In the genomic region with DNA sequence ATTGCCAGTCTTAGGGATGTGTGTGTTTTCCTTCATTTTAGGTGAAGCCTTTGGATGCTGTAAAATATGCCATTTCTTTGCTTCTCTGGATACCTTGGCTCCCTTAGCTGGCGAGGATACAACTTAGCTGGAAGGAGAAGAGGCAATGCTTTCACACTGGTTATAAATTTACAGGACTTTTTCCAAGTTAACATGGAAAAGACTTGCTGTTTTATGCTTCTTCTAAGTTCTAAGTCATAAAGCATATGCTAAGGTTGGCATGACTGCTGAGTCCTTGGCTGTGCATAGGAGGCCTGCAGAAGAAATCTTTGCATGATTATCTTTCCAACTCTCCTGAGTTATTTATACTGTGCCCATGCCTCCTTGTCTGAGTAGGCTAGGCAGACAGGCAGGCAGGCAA, we compare ENCODE assay signal across 17 mouse cellular contexts. TPM values are rescaled to one million over a fixed set of nuclear protein-coding genes. Genes with fewer than 3 reads are reported as not detected.
A peak's percentile ranks its signal among the peaks of the same experiment; 100 is the strongest.
DNase-seq lines count a peak whose midpoint lies in the region; ATAC-seq and TF ChIP-seq lines count a peak whose summit lies in the region.
"Had no signal": no experiment of that assay in that cellular context is flagged by ENCODE, and none has a peak within 500 bp of the region (broad histone marks: within the 10 kb centered on the region; RNA-seq: fewer than 3 reads in every experiment).

No protein-coding gene starts in this region.

- WGBS in intestine, embryonic 15.5 days: 82% methylated on average over 1 of the region's 1 CpGs

- H3K9ac ChIP-seq in intestine, embryonic 15.5 days: no peak overlapping the region
- H3K9ac ChIP-seq: hindbrain, embryonic 12.5 days; limb, embryonic 12.5 days; lung, embryonic 14.5 days; neural tube, embryonic 12.5 days had no signal

- no peak for ATAC-seq in intestine, embryonic 15.5 days
- ATAC-seq: activated CD4-positive, CD25-positive, alpha-beta regulatory T cell, adult 4 months; intestine, embryonic 16.5 days; midbrain, embryonic 16.5 days had no signal

- no peaks in the 10 kb centered on the region for H3K27me3 ChIP-seq in intestine, embryonic 15.5 days (replicated peaks)
- H3K27me3 ChIP-seq: hindbrain, embryonic 12.5 days; limb, embryonic 12.5 days; neural tube, embryonic 12.5 days had no signal

- peak; percentile 18 for DNase-seq in gastrocnemius, postnatal 25 days
- DNase-seq in gastrocnemius, adult 18-20 months (ENCODE audit: low spot score): no peak
- DNase-seq in brain, adult 2 months (ENCODE audit: low read depth, low spot score): peak; percentile 84
- peak; percentile 74 for DNase-seq in brain, embryonic 14.5 days (ENCODE audit: low read depth)
- DNase-seq in right cerebral cortex, postnatal 10 days (ENCODE audit: low spot score in 2 of 2): peak; percentile 66 to 72
- DNase-seq in spleen, postnatal 4 days (ENCODE audit: low spot score in 2 of 2): no peak
- DNase-seq: cerebellum, adult 11-12 months; kidney, postnatal 4 days; lung, embryonic 14.5 days; thymus, adult 18-20 months had no signal

- TF ChIP-seq POLR2A in brain, embryonic 14.5 days (IDR thresholded peaks at IDR 0.05; ENCODE audit: borderline replicate concordance, extremely low read depth, insufficient read depth, insufficient read length, poor library complexity, severe bottlenecking): no peak

- H3K4me1 ChIP-seq in intestine, embryonic 15.5 days (replicated peaks): no peaks in the 10 kb centered on the region
- H3K4me1 ChIP-seq: hindbrain, embryonic 12.5 days; limb, embryonic 12.5 days; neural tube, embryonic 12.5 days had no signal

- TF ChIP-seq CTCF in brain, embryonic 14.5 days (IDR thresholded peaks at IDR 0.05; ENCODE audit: borderline replicate concordance, extremely low read depth, insufficient read depth, insufficient read length): no peak

- H3K4me3 ChIP-seq in intestine, embryonic 15.5 days (replicated peaks): no peak overlapping the region
- H3K4me3 ChIP-seq: hindbrain, embryonic 12.5 days; limb, embryonic 12.5 days; neural tube, embryonic 12.5 days had no signal

- no peaks in the 10 kb centered on the region for H3K9me3 ChIP-seq in intestine, embryonic 15.5 days
- H3K9me3 ChIP-seq: hindbrain, embryonic 12.5 days; limb, embryonic 12.5 days; neural tube, embryonic 12.5 days had no signal

- no peak overlapping the region for H3K4me2 ChIP-seq in intestine, embryonic 15.5 days (replicated peaks)
- H3K4me2 ChIP-seq: hindbrain, embryonic 12.5 days; limb, embryonic 12.5 days; lung, embryonic 14.5 days; neural tube, embryonic 12.5 days had no signal

- no peaks in the 10 kb centered on the region for H3K36me3 ChIP-seq in intestine, embryonic 15.5 days
- H3K36me3 ChIP-seq: hindbrain, embryonic 12.5 days; limb, embryonic 12.5 days; neural tube, embryonic 12.5 days had no signal

- H3K27ac ChIP-seq in intestine, embryonic 15.5 days: no peak overlapping the region
- H3K27ac ChIP-seq: hindbrain, embryonic 12.5 days; limb, embryonic 12.5 days; neural tube, embryonic 12.5 days had no signal

RNA-seq across cellular contexts. Expression of a gene that starts 49.3 kb away (rescaled TPM):
- total RNA-seq in gastrocnemius, postnatal 25 days (2021): 10 to 100 TPM in 1 of 2 experiments, 1 to 10 TPM in 1; 9.4 to 14.2 TPM
- 1 to 10 TPM; 7.1 to 9.1 TPM for total RNA-seq in gastrocnemius, adult 18-20 months (2021)
- polyA plus RNA-seq in brain, embryonic 14.5 days (2012; rRNA removed): 7.0 and 12.0 TPM in 2 replicates
- polyA plus RNA-seq in intestine, embryonic 15.5 days (2015; fragmentation: Nextera tagmentation; extraction: Ambion mirVana): 18.2 and 18.6 TPM in 2 replicates

Comparison
In these comparisons a context has a peak if more than half of its experiments do, and no peak if none do; other contexts are left out.
1. DNase-seq: peak in gastrocnemius, postnatal 25 days (single experiment), brain, adult 2 months (single experiment), brain, embryonic 14.5 days (single experiment) and right cerebral cortex, postnatal 10 days (2 of 2); none in gastrocnemius, adult 18-20 months (single experiment) and spleen, postnatal 4 days (0 of 2).